ENCODE assay signal across 16 mouse cellular contexts in the genomic region with DNA sequence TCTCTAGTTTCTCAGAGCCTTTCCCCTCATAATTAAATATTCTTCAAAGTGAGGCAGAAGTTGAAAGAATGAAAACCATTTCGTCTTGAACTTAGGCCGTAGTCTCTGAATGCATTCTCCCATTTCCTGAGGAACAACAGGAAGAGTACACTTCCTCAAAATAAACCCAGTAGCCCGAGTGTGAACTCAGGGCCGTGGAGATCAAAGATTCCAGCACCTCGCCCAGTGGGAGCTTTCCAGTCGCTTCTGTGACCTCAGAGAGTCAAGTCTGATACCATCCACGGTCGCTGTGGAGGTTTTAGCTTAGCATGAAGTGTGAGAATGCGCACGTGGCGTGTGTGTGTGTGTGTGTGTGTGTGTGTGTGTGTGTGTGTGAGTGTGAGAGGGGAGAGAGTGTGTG. TPM values are rescaled to one million over a fixed set of nuclear protein-coding genes. Genes with fewer than 3 reads are reported as not detected.
DNase-seq lines count a peak whose midpoint lies in the region; ATAC-seq lines count a peak whose summit lies in the region.
"Had no signal": no experiment of that assay in that cellular context is flagged by ENCODE, and none has a peak within 500 bp of the region (broad histone marks: within the 10 kb centered on the region; RNA-seq: fewer than 3 reads in every experiment).

No protein-coding gene starts in this region.

- H3K4me2 ChIP-seq in kidney, embryonic 14.5 days (replicated peaks; ENCODE audit: low read depth, low read length): no peak overlapping the region
- H3K4me2 ChIP-seq: hindbrain, embryonic 14.5 days; limb, embryonic 15.5 days; midbrain, embryonic 11.5 days had no signal

- WGBS in kidney, embryonic 14.5 days: 50% methylated on average over 11 of the region's 11 CpGs
- 20% methylated on average over 10 of the region's 11 CpGs for WGBS in macrophage (ENCODE audit: missing documents)

- no peak for ATAC-seq in kidney, embryonic 14.5 days (ENCODE audit: low FRiP score, low TSS enrichment)
- ATAC-seq in common myeloid progenitor, adult 5-6 weeks (replicated peaks; ENCODE audit: low read depth, poor library complexity, severe bottlenecking): peak; percentile 64
- ATAC-seq: CD4-positive, CD25-positive, alpha-beta regulatory T cell, adult 4 months; forebrain, embryonic 16.5 days had no signal

- no peak overlapping the region for H3K27ac ChIP-seq in kidney, embryonic 14.5 days (ENCODE audit: low read depth, low read length)
- H3K27ac ChIP-seq in macrophage: peak overlapping the region; percentile 47
- H3K27ac ChIP-seq: hindbrain, embryonic 14.5 days; limb, embryonic 15.5 days had no signal

- no peaks in the 10 kb centered on the region; the same call in 1 of the 2 replicates for H3K36me3 ChIP-seq in kidney, embryonic 14.5 days (ENCODE audit: control insufficient read depth, insufficient read depth, low read length)
- no peaks in the 10 kb centered on the region for H3K36me3 ChIP-seq in macrophage (ENCODE audit: inconsistent target)
- H3K36me3 ChIP-seq: limb, embryonic 15.5 days had no signal

- H3K9me3 ChIP-seq in kidney, embryonic 14.5 days (ENCODE audit: control insufficient read depth, low read length): no peaks in the 10 kb centered on the region
- H3K9me3 ChIP-seq: limb, embryonic 15.5 days had no signal

- peak; percentile 50 for DNase-seq in kidney, adult 9 months
- DNase-seq in kidney, postnatal 36 days: peak; percentile 60 to 64
- no peak for DNase-seq in left cerebral cortex, adult 9 months (ENCODE audit: low spot score in 2 of 2)
- DNase-seq in spleen, postnatal 36 days (ENCODE audit: low spot score in 2 of 2): no peak
- DNase-seq: cerebellum, adult 11 months; gastrocnemius, postnatal 10 days; thymus, adult 2 months had no signal

- H3K4me1 ChIP-seq in kidney, embryonic 14.5 days (ENCODE audit: control insufficient read depth, insufficient read depth, low read length): peaks cover 8% of the 10 kb centered on the region; the same call in 1 of the 2 replicates

- H3K27me3 ChIP-seq in kidney, embryonic 14.5 days (ENCODE audit: control insufficient read depth, insufficient read depth, low read length): no peaks in the 10 kb centered on the region
- H3K27me3 ChIP-seq: limb, embryonic 15.5 days had no signal

- H3K9ac ChIP-seq in kidney, embryonic 14.5 days (ENCODE audit: low read depth, low read length): no peak overlapping the region
- H3K9ac ChIP-seq: hindbrain, embryonic 14.5 days; limb, embryonic 15.5 days had no signal

- H3K4me3 ChIP-seq in kidney, embryonic 14.5 days (ENCODE audit: low read length): no peak overlapping the region
- no peak overlapping the region for H3K4me3 ChIP-seq in macrophage (ENCODE audit: inconsistent target)
- H3K4me3 ChIP-seq: left cerebral cortex, adult 2 months; limb, embryonic 15.5 days had no signal

- H3K79me2 ChIP-seq in macrophage (ENCODE audit: inconsistent target): peaks cover 100% of the 10 kb centered on the region

RNA-seq across cellular contexts. Expression of a gene that starts 45.6 kb away (rescaled TPM):
- 22.7 and 42.1 TPM in 2 replicates for polyA plus RNA-seq in kidney, embryonic 14.5 days (2014; fragmentation: Nextera tagmentation; extraction: Ambion mirVana)
- 15.6 and 19.9 TPM in 2 replicates for total RNA-seq in common myeloid progenitor, adult 5-6 weeks (2017)
- 100 to 1,000 TPM in 16 of 26 experiments, 10 to 100 TPM in 10; 73.6 to 483 (median 123) TPM for total RNA-seq in macrophage (2018; cell fraction: chromatin; rRNA removed)
- 100 to 1,000 TPM in 1 of 26 experiments, 10 to 100 TPM in 25; 46.8 to 160 (median 59.8) TPM for total RNA-seq in macrophage (2018; cell fraction: cytosol; rRNA removed)
- 100 to 1,000 TPM in 14 of 26 experiments, 10 to 100 TPM in 12; 64.4 to 286 (median 111) TPM for total RNA-seq in macrophage (2018; cell fraction: nucleus; rRNA removed)
- polyA plus RNA-seq in macrophage (2018): 38.8 to 50.7 TPM (median 45.1 TPM) in 3 replicates

Comparison
In these comparisons a context has a peak if more than half of its experiments do, and no peak if none do; other contexts are left out.
1. DNase-seq: peak in kidney, adult 9 months (single experiment) and kidney, postnatal 36 days (2 of 2); none in left cerebral cortex, adult 9 months (0 of 2) and spleen, postnatal 36 days (0 of 2).